Mouse (Mus musculus) layer of hippocampus, adult 2 months (tissue): Measurements from ENCODE around the gene Nfe2. TPM values are rescaled to one million over a fixed set of nuclear protein-coding genes. Genes with fewer than 3 reads are reported as not detected.
"Not testable (repeated sequence)": the region's sequence is repeated elsewhere in the genome, so short reads cannot be mapped to it uniquely, and the experiment has no call there.

Source experiments
- DNase-seq, 2 experiments: peaks; one replicate each; pipeline ENCODE4 v3.0.0; 2022; ENCODE audit warnings: low spot score in 2 of 2
- H3K27ac ChIP-seq: fragments of 200-600 bp; 2 replicates; pipeline ENCODE4 v1.8.1; 2022
- H3K4me3 ChIP-seq: fragments of 200-600 bp; 2 replicates; pipeline ENCODE4 v1.8.1; 2022; ENCODE audit warnings: mild to moderate bottlenecking
- CTCF ChIP-seq: fragments of 200-600 bp; conservative IDR thresholded peaks from 2 replicates; pipeline ENCODE4 v1.8.1; 2022; ENCODE audit warnings: antibody characterized with exemption, mild to moderate bottlenecking, moderate library complexity
- total RNA-seq, 2 experiments: library from RNA; stranded (reverse); gene quantifications; 2 replicates each; pipeline ENCODE4 v1.2.3; 2021

Gene Nfe2
- total RNA-seq, 2 experiments from 2014 or later, result not detected

GRCm38 (mm10) chr15:103253352-103253751 is 4.9 kb downstream of the Nfe2 start:
- no peak overlapping the region for H3K27ac ChIP-seq
- no peak for DNase-seq
- H3K4me3 ChIP-seq, result no peak overlapping the region
- no peak for TF ChIP-seq CTCF

GRCm38 (mm10) chr15:103252660-103253059 is 5.5 kb downstream of the Nfe2 start:
- TF ChIP-seq CTCF, result no peak
- no peak for DNase-seq
- H3K4me3 ChIP-seq, result no peak overlapping the region
- no peak overlapping the region for H3K27ac ChIP-seq

GRCm38 (mm10) chr15:103251595-103251994 is 6.6 kb downstream of the Nfe2 start:
- Histone ChIP-seq H3K27ac (no peak overlapping the region), H3K4me3 (no peak overlapping the region)
- TF ChIP-seq CTCF, result no peak
- DNase-seq, result no peak

- Histone ChIP-seq H3K4me3 (no peak overlapping the region), H3K27ac (no peak overlapping the region)
- TF ChIP-seq CTCF, result peak; percentile 92
- DNase-seq, result peak in 1 of 2 experiments; percentile 62
These were observed 7.9 kb downstream of the Nfe2 start for GRCm38 (mm10) chr15:103250195-103250740.

GRCm38 (mm10) chr15:103249511-103249910 is 8.7 kb downstream of the Nfe2 start:
- not testable (repeated sequence) for H3K4me3 ChIP-seq, H3K27ac ChIP-seq, DNase-seq

DNA sequence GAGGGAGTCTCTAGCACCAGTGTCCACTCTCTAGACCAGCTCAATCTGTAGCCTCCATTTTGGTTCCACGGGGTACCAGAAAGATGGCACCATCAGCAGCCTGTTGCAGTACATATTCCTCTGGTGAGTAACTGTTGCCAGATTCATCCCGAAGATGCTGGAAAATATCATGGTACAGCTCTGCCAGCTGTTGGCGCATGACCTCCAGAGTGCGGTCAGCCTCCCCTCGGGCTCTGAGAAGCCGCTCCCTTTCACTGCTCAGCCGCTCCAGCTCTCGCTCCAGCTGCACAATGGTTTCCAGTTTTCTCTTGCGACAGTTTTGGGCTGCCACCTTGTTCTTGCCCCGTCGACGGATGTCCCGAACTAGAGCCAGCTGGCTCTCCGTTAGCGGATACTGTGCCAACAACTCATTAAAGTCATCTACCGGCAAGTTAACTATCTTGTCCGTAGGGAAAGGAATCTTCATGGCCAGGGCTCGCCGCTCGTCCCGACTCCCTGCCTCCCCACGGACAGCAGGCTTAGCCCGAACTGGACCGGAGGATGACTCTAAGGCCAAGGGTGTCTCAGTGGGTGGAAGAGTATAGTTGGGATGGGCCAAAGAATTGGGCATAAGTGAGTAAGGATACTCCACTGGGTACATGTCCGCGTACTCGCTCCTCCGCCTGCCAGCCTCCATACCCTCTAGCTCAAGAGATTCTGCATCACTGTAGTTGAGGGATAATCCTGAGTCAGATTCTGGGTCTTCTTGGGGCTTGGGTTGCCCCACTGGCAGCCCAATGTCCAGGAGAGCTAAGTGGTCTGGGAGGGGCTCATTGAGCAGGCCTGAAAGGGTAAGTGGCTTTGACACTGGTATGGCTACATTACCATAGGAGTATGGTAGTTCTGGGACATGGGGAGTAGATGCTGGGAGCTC is 9.5 kb downstream of the Nfe2 start:
- Histone ChIP-seq H3K4me3 (no peak overlapping the region), H3K27ac (no peak overlapping the region)
- TF ChIP-seq CTCF, result no peak
- no peak for DNase-seq

DNA sequence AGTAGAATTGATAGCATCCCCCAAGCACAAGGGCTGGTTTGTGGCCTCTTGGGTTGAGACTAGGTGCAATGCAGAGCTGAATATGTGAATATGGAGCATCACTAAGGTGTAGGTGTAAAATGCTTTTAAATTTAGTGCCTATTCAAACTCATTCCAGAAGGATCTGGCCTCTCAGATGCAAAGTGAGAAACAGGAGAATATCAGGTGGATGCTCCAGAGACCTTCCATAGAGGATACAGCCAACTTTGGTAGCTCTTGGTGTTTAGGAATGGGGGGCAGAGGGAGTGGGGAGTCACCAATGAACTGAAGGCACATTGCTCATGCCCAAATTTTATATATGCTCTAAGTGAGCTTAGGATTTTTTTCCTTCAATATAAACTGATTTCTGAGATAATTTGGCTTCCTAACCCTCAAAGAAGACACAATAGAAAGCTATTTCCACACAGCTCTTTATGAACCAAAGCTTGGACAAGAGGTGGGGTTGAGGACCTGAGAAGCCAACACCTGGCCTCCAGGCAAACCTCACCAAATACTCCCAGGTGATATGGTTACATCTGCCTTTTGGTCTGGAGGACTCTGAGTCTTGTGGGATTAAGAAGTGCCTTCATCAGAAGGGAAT is 10.3 kb downstream of the Nfe2 start:
- no peak for TF ChIP-seq CTCF
- Histone ChIP-seq H3K27ac (no peak overlapping the region), H3K4me3 (no peak overlapping the region)
- DNase-seq, result no peak

GRCm38 (mm10) chr15:103247078-103247781 is 11.0 kb downstream of the Nfe2 start:
- no peak for TF ChIP-seq CTCF
- Histone ChIP-seq H3K4me3 (no peak overlapping the region), H3K27ac (no peak overlapping the region)
- no peak for DNase-seq

DNA sequence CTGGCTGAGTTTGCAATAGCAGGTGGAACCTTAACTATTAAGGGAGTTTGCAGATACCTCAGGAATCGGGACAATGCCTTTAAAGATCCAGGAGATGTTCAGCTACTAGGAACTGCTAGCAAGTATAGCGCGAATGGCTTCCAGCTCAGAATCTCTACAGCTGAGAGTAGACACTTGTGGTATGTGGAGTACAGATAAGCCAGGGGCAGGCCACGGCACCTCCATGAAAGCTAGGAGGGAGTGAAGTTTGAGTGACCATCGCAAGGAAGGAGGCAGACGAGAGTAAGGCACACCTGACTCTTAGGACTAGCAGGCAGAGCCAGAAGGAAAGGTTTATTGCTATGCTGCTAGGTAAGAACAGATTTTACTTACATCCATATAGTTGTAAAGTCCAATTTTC is 12.6 kb downstream of the Nfe2 start:
- H3K4me3 ChIP-seq, result no peak overlapping the region
- H3K27ac ChIP-seq, result no peak overlapping the region
- no peak for DNase-seq
- no peak for TF ChIP-seq CTCF

GRCm38 (mm10) chr15:103242885-103243284 is 15.3 kb downstream of the Nfe2 start:
- no peak for DNase-seq
- TF ChIP-seq CTCF, result no peak
- Histone ChIP-seq H3K27ac (no peak overlapping the region), H3K4me3 (no peak overlapping the region; the same call in 1 of the 2 replicates)

- Histone ChIP-seq H3K27ac (peak overlapping the region; percentile 97), H3K4me3 (peak overlapping the region; percentile 94)
- not testable (repeated sequence) for DNase-seq
These were observed 16.9 kb downstream of the Nfe2 start for GRCm38 (mm10) chr15:103241071-103242018.
